Mouse (Mus musculus) intestine, embryonic 14.5 days (tissue): Measurements from ENCODE around the gene Disp1. TPM values are rescaled to one million over a fixed set of nuclear protein-coding genes. Genes with fewer than 3 reads are reported as not detected.

Experiments
- ATAC-seq: fragments of 200-750 bp; cut with Nextera tagmentation; replicated peaks from 2 replicates; pipeline ENCODE4 v1.8.0; 2017; ENCODE audit warnings: low read depth, moderate number of reproducible peaks, moderate TSS enrichment, moderate library complexity; ENCODE audit not compliant: low FRiP score, low TSS enrichment
- DNase-seq: peaks from one replicate; pipeline ENCODE4 v3.0.0-alpha.2; 2018; ENCODE audit warnings: low spot score
- H3K27ac ChIP-seq: fragments of 300-500 bp; sonication (generic); 2 replicates; pipeline ENCODE4 v1.5.1; 2014; ENCODE audit warnings: low read depth, mild to moderate bottlenecking, control low read depth
- H3K27me3 ChIP-seq: fragments of 300-500 bp; sonication (generic); replicated peaks from 2 replicates; pipeline ENCODE4 v1.6.1; 2014; ENCODE audit warnings: low read length, control low read depth; ENCODE audit not compliant: control insufficient read depth, insufficient read depth
- H3K36me3 ChIP-seq: fragments of 300-500 bp; sonication (generic); 2 replicates; pipeline ENCODE4 v1.6.1; 2014; ENCODE audit warnings: low read length, control low read depth; ENCODE audit not compliant: control insufficient read depth, insufficient read depth
- H3K4me1 ChIP-seq: fragments of 300-500 bp; sonication (generic); replicated peaks from 2 replicates; pipeline ENCODE4 v1.6.1; 2014; ENCODE audit warnings: low read length, control low read depth, mixed read lengths; ENCODE audit not compliant: control insufficient read depth, insufficient read depth
- H3K4me2 ChIP-seq: fragments of 300-500 bp; sonication (generic); 2 replicates; pipeline ENCODE4 v1.6.1; 2014; ENCODE audit warnings: low read length
- H3K4me3 ChIP-seq: fragments of 300-500 bp; sonication (generic); 2 replicates; pipeline ENCODE4 v1.5.1; 2014; ENCODE audit warnings: low read depth, low read length, control low read depth, mixed read lengths
- H3K9ac ChIP-seq: fragments of 300-500 bp; sonication (generic); 2 replicates; pipeline ENCODE4 v1.6.1; 2014; ENCODE audit warnings: mild to moderate bottlenecking, low read length
- H3K9me3 ChIP-seq: fragments of 300-500 bp; sonication (generic); 2 replicates; pipeline ENCODE4 v1.6.1; 2016; ENCODE audit warnings: low read length, control low read depth; ENCODE audit not compliant: control insufficient read depth
- WGBS: fragments of 180-500 bp; shearing (Covaris S2); extraction: QIAGEN DNeasy Blood & Tissue Kit; methylation state at CpG from one replicate; pipeline ENCODE4 v1.1.7; 2014; 5-methylcytosine and 5-hydroxymethylcytosine counted together
- polyA plus RNA-seq: library from polyadenylated mRNA; unstranded; fragments of >200 nt; fragmentation: Nextera tagmentation; extraction: Ambion mirVana; gene quantifications from 2 replicates; pipeline ENCODE4 v1.2.1, GENCODE M21; 2014

Disp1 gene
- polyA plus RNA-seq, 1 experiment from 2014 or later: 12.1 TPM

- no peak overlapping the region for H3K9ac ChIP-seq
- H3K27me3 ChIP-seq: no peaks in the 10 kb centered on the region
- H3K27ac ChIP-seq: no peak overlapping the region
- H3K4me3 ChIP-seq: no peak overlapping the region
- no peaks in the 10 kb centered on the region for H3K9me3 ChIP-seq
- DNase-seq (no peak), ATAC-seq (no peak)
- H3K36me3 ChIP-seq: no peaks in the 10 kb centered on the region
- H3K4me1 ChIP-seq: 0 out of 2 replicates have a peak, but pooled peaks cover 5% of the 10 kb centered on the region
- H3K4me2 ChIP-seq: no peak overlapping the region
- WGBS: 79% methylated on average over 6 of the region's 6 CpGs
These were observed 7.5 kb downstream of the Disp1 start for GRCm38 (mm10) chr1:183213850-183214249.

DNA sequence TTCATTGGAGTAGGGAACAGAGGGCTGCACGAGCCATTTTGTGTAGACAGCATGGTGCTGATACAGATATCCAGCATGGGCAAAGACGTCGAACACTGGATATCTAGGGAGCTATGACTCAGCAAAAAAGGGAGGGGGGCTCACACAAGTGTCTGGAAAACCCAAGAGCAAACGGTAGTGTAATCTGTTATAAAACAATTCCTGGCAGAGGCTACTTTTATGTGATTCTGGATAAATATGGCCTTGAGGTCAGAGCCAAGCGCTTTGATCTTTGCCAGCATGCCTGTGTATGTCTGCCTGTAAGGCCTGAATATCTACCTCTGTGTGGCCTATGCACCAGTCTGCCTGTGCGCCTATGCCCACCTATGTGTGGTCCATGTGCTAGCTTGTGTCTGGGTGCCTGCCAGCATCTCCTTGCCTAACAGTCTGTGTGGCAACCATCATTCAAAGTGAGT lies 8.5 kb downstream of the Disp1 start:
- Histone ChIP-seq H3K27me3 (no peaks in the 10 kb centered on the region), H3K4me2 (no peak overlapping the region), H3K9me3 (no peaks in the 10 kb centered on the region), H3K27ac (no peak overlapping the region), H3K4me3 (no peak overlapping the region), H3K9ac (no peak overlapping the region), H3K4me1 (0 out of 2 replicates have a peak, but pooled peaks cover 5% of the 10 kb centered on the region), H3K36me3 (no peaks in the 10 kb centered on the region)
- ATAC-seq (no peak), DNase-seq (no peak)
- 56% methylated on average over 6 of the region's 6 CpGs for WGBS

DNA sequence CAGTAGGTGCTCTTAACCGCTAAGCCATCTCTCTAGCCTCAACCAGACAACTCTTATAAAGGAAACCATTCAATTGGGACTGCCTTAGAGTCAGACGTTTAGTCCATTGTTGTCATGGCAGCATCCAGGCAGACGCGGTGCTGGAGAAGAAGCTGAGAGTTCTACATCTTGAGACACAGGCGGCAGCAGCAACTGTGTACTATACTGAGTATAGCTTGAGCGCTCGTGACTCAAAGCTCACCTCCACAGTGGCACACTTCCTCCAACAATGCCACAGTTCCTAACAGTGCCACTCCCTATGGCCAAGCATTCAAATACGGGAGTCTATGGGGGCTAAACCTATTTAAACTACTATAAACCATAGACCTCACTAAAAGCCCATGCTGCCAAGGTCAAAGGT lies 11.2 kb downstream of the Disp1 start:
- DNase-seq (no peak), ATAC-seq (no peak)
- WGBS: 88% methylated on average over 8 of the region's 8 CpGs
- Histone ChIP-seq H3K4me3 (no peak overlapping the region), H3K4me2 (no peak overlapping the region), H3K27me3 (no peaks in the 10 kb centered on the region), H3K4me1 (0 out of 2 replicates have a peak, but pooled peaks cover 5% of the 10 kb centered on the region), H3K36me3 (no peaks in the 10 kb centered on the region), H3K27ac (no peak overlapping the region), H3K9me3 (no peaks in the 10 kb centered on the region), H3K9ac (no peak overlapping the region)

DNA sequence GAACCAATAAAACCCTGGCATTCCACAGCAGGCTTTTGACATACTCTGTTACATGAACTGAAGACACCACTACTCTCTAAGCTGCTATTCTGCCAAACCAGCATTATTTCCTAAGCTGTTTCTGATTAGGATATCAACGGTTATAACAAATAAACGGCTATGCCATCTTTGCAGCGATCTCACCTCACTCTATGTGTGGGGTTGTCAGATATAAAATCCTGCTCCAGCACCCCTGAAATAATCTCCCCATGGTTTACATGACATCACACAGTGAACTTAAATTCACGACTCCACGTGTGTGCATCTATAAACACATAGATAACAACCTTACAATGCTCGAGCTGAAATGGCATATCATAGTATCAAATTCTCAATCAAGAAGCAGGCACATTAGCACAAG lies 13.7 kb downstream of the Disp1 start:
- Histone ChIP-seq H3K9ac (no peak overlapping the region), H3K4me2 (no peak overlapping the region), H3K4me1 (0 out of 2 replicates have a peak, but pooled peaks cover under 1% of the 10 kb centered on the region), H3K27ac (no peak overlapping the region), H3K27me3 (no peaks in the 10 kb centered on the region), H3K4me3 (no peak overlapping the region), H3K9me3 (no peaks in the 10 kb centered on the region), H3K36me3 (no peaks in the 10 kb centered on the region)
- DNase-seq (no peak), ATAC-seq (no peak)
- WGBS: 78% methylated on average over 6 of the region's 6 CpGs

- 84% methylated on average over 3 of the region's 3 CpGs for WGBS
- Histone ChIP-seq H3K27me3 (no peaks in the 10 kb centered on the region), H3K9ac (no peak overlapping the region), H3K4me3 (no peak overlapping the region), H3K4me2 (no peak overlapping the region), H3K9me3 (no peaks in the 10 kb centered on the region), H3K36me3 (no peaks in the 10 kb centered on the region), H3K27ac (no peak overlapping the region), H3K4me1 (no peaks in the 10 kb centered on the region)
- DNase-seq (no peak), ATAC-seq (no peak)
These were observed 14.2 kb downstream of the Disp1 start for GRCm38 (mm10) chr1:183207141-183207540.

DNA sequence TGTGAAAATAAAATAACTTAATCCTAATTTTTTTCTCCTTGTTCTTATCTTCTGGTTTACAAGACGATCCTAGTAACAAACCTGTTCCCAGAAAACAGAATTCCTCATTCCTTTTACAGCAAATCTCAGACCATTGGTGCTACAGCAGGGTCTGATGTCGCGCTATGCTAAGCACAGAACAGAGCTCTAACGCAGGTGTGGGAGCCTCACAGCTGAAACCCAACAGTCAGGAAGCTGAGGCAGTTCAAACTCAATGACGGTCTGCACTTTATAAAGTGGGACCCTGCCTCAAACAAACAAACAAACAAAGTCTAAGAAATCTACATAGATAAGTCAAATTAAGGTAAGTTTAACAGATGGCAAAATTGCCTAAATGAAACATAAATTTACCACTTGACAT lies 20.4 kb downstream of the Disp1 start:
- DNase-seq (no peak), ATAC-seq (no peak)
- Histone ChIP-seq H3K4me2 (no peak overlapping the region), H3K36me3 (0 out of 2 replicates have a peak, but pooled peaks cover 3% of the 10 kb centered on the region), H3K9ac (no peak overlapping the region), H3K9me3 (no peaks in the 10 kb centered on the region), H3K4me3 (no peak overlapping the region), H3K4me1 (peaks cover 10% of the 10 kb centered on the region; the same call in 1 of the 2 replicates), H3K27ac (no peak overlapping the region), H3K27me3 (no peaks in the 10 kb centered on the region)
- 87% methylated on average over 5 of the region's 5 CpGs for WGBS

- H3K36me3 ChIP-seq: 0 out of 2 replicates have a peak, but pooled peaks cover 3% of the 10 kb centered on the region
- no peaks in the 10 kb centered on the region for H3K9me3 ChIP-seq
- no peak for DNase-seq
- peaks cover 10% of the 10 kb centered on the region for H3K4me1 ChIP-seq
- H3K4me3 ChIP-seq: no peak overlapping the region
- H3K4me2 ChIP-seq: no peak overlapping the region
- no peak for ATAC-seq
- 96% methylated on average over 18 of the region's 18 CpGs for WGBS
- no peaks in the 10 kb centered on the region for H3K27me3 ChIP-seq
- H3K27ac ChIP-seq: no peak overlapping the region
- H3K9ac ChIP-seq: no peak overlapping the region
These were observed 26.6 kb downstream of the Disp1 start for GRCm38 (mm10) chr1:183194763-183195162.

GRCm38 (mm10) chr1:183194151-183194550 lies 27.2 kb downstream of the Disp1 start:
- H3K9ac ChIP-seq: no peak overlapping the region
- DNase-seq (no peak), ATAC-seq (no peak)
- H3K4me2 ChIP-seq: no peak overlapping the region
- WGBS: 71% methylated on average over 5 of the region's 5 CpGs
- no peaks in the 10 kb centered on the region for H3K27me3 ChIP-seq
- no peak overlapping the region for H3K4me3 ChIP-seq
- H3K36me3 ChIP-seq: 0 out of 2 replicates have a peak, but pooled peaks cover 2% of the 10 kb centered on the region
- peaks cover 10% of the 10 kb centered on the region for H3K4me1 ChIP-seq
- H3K27ac ChIP-seq: no peak overlapping the region
- H3K9me3 ChIP-seq: no peaks in the 10 kb centered on the region

- Histone ChIP-seq H3K4me3 (no peak overlapping the region), H3K4me1 (no peaks in the 10 kb centered on the region; the same call in none of the 2 replicates), H3K27ac (no peak overlapping the region), H3K27me3 (no peaks in the 10 kb centered on the region), H3K36me3 (no peaks in the 10 kb centered on the region), H3K9ac (no peak overlapping the region), H3K4me2 (no peak overlapping the region), H3K9me3 (no peaks in the 10 kb centered on the region)
- WGBS: 79% methylated on average over 10 of the region's 10 CpGs
- ATAC-seq (no peak), DNase-seq (no peak)
These were observed 29.9 kb downstream of the Disp1 start for GRCm38 (mm10) chr1:183191398-183191797.
